Mouse (Mus musculus) heart, postnatal 0 days (tissue): ENCODE data around the gene Rps21. TPM values are rescaled to one million over a fixed set of nuclear protein-coding genes. Genes with fewer than 3 reads are reported as not detected.
"Not testable (repeated sequence)": the region's sequence is repeated elsewhere in the genome, so short reads cannot be mapped to it uniquely, and the experiment has no call there.

Experiments used
- ATAC-seq: fragments of 200-750 bp; cut with Nextera tagmentation; 2 replicates; pipeline ENCODE4 v1.8.0; 2017; ENCODE audit warnings: low read depth, moderate number of reproducible peaks, moderate library complexity; ENCODE audit not compliant: insufficient read depth
- DNase-seq: peaks from one replicate; pipeline ENCODE4 v3.0.0-alpha.2; 2016; ENCODE audit warnings: low spot score
- H3K27ac ChIP-seq: fragments of 300-500 bp; sonication (generic); 2 replicates; pipeline ENCODE4 v1.5.1; 2014; ENCODE audit warnings: low read depth, mild to moderate bottlenecking
- H3K27me3 ChIP-seq: fragments of 300-500 bp; sonication (generic); 2 replicates; pipeline ENCODE4 v1.6.1; 2014; ENCODE audit warnings: low read length, mixed read lengths; ENCODE audit not compliant: control insufficient read depth, insufficient read depth
- H3K36me3 ChIP-seq: fragments of 300-500 bp; sonication (generic); replicated peaks from 2 replicates; pipeline ENCODE4 v1.6.1; 2014; ENCODE audit warnings: low read length, mixed read lengths; ENCODE audit not compliant: control insufficient read depth, insufficient read depth
- H3K4me1 ChIP-seq: fragments of 300-500 bp; sonication (generic); 2 replicates; pipeline ENCODE4 v1.6.1; 2014; ENCODE audit warnings: antibody characterized with exemption; ENCODE audit not compliant: control insufficient read depth, insufficient read depth
- H3K4me2 ChIP-seq: fragments of 300-500 bp; sonication (generic); 2 replicates; pipeline ENCODE4 v1.6.1; 2014; ENCODE audit warnings: low read depth, mild to moderate bottlenecking, low read length, moderate library complexity
- H3K4me3 ChIP-seq: fragments of 300-500 bp; sonication (generic); 2 replicates; pipeline ENCODE4 v1.5.1; 2014; ENCODE audit warnings: low read depth, low read length
- H3K9ac ChIP-seq: fragments of 300-500 bp; sonication (generic); replicated peaks from 2 replicates; pipeline ENCODE4 v1.6.1; 2014; ENCODE audit warnings: low read depth, low read length, mixed read lengths
- H3K9me3 ChIP-seq: fragments of 300-500 bp; sonication (generic); replicated peaks from 2 replicates; pipeline ENCODE4 v1.6.1; 2016; ENCODE audit warnings: low read length; ENCODE audit not compliant: control insufficient read depth
- CTCF ChIP-seq: IDR thresholded peaks from 2 replicates; pipeline ENCODE4 v1.5.1; 2016; ENCODE audit warnings: antibody characterized with exemption, control low read depth, low read depth
- EP300 ChIP-seq: IDR thresholded peaks from 2 replicates; pipeline ENCODE4 v1.6.1; 2016; ENCODE audit warnings: antibody characterized with exemption, low read depth
- WGBS: fragments of 180-500 bp; shearing (Covaris S2); extraction: QIAGEN DNeasy Blood & Tissue Kit; methylation state at CpG from one replicate; pipeline ENCODE4 v1.1.7; 2014; 5-methylcytosine and 5-hydroxymethylcytosine counted together
- polyA plus RNA-seq: library from polyadenylated mRNA; unstranded; fragments of >200 nt; fragmentation: Nextera tagmentation; extraction: Ambion mirVana; gene quantifications from 2 replicates; pipeline ENCODE4 v1.2.1, GENCODE M21; 2015
- total RNA-seq: library from RNA; depleted of rRNA; stranded (reverse); fragments of >200 nt; gene quantifications from 2 replicates; pipeline ENCODE4 v1.2.3, GENCODE M21; 2014; ENCODE audit warnings: low replicate concordance

Rps21 gene
- total and polyA plus RNA-seq, 2 experiments from 2014 or later: 356 to 957 TPM

DNA sequence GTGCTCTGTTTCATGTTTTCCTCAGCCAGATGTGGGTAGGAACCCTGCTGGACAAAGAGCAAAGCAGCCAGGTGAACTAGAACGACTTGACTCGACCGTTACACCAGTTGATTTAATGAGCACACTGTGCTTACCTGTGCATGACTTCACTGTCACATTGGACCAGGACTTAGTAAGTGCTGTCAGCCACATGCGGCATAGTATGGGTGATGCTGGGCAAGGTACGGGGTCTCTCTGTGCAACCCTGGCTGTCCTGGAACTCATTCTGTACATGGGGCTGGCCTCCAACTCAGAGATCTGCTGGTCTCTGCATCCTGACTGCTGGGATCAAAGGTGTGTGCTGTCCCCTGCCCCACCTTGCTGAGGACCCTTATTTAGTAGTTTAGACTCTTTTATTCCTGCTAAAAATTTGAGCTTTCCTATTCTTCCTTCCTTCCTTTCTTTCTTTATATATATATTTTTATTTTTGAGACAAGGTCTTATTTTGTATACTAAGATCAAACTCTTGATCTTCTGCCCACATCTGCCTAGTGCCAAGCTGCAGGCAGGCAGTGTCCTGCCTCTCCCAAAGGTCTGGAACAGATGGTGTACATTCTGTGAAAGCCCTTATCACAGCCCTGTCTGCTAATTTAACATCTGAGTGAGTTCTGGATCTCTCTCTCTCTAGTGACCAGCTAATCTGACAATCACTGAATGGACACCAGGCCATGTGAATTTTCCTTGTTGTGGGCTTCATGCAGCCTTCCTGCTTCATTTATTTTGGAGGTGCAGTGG, 2.6 kb upstream of the Rps21 start:
- no peak overlapping the region for H3K27ac ChIP-seq

GRCm38 (mm10) chr2:180255701-180256100, 1.5 kb upstream of the Rps21 start:
- ATAC-seq: no peak
- WGBS: 84% methylated on average over 9 of the region's 9 CpGs
- Histone ChIP-seq H3K27ac (peak overlapping the region; percentile 89; the same call in 1 of the 2 replicates), H3K4me2 (peak overlapping the region; percentile 79; the same call in 1 of the 2 replicates), H3K9me3 (no peaks in the 10 kb centered on the region), H3K36me3 (peaks cover 19% of the 10 kb centered on the region), H3K4me1 (peaks cover 14% of the 10 kb centered on the region; the same call in 1 of the 2 replicates), H3K4me3 (no peak overlapping the region), H3K9ac (no peak overlapping the region), H3K27me3 (no peaks in the 10 kb centered on the region)
- TF ChIP-seq EP300: no peak
- TF ChIP-seq CTCF: no peak
- no peak for DNase-seq

More for the DNA sequence above, 2.6 kb upstream of the Rps21 start:
- Histone ChIP-seq H3K4me1 (peaks cover 14% of the 10 kb centered on the region; the same call in 1 of the 2 replicates), H3K4me2 (no peak overlapping the region), H3K9ac (no peak overlapping the region), H3K36me3 (peaks cover 8% of the 10 kb centered on the region; the same call in 1 of the 2 replicates), H3K9me3 (no peaks in the 10 kb centered on the region), H3K27me3 (no peaks in the 10 kb centered on the region), H3K4me3 (no peak overlapping the region)
- DNase-seq (no peak), ATAC-seq (no peak)
- TF ChIP-seq CTCF: no peak
- TF ChIP-seq EP300: no peak
- 93% methylated on average over 5 of the region's 5 CpGs for WGBS

- 23% methylated on average over 26 of the region's 26 CpGs for WGBS
- H3K36me3 ChIP-seq: peaks cover 23% of the 10 kb centered on the region
Measured at GRCm38 (mm10) chr2:180256296-180257000, 729 bp upstream of the Rps21 start.

GRCm38 (mm10) chr2:180257963-180258865, 1.0 kb downstream of the Rps21 start:
- 51% methylated on average over 11 of the region's 11 CpGs for WGBS
- Histone ChIP-seq H3K4me2 (peak overlapping the region; percentile 96), H3K4me3 (peak overlapping the region; percentile 98), H3K4me1 (peaks cover 20% of the 10 kb centered on the region), H3K27me3 (no peaks in the 10 kb centered on the region), H3K27ac (peak overlapping the region; percentile 79; the same call in 1 of the 2 replicates), H3K9me3 (no peaks in the 10 kb centered on the region), H3K36me3 (peaks cover 31% of the 10 kb centered on the region), H3K9ac (peak overlapping the region; percentile 93)
- TF ChIP-seq CTCF (no peak), EP300 (no peak)
- ATAC-seq (no peak), DNase-seq (no peak)

More at GRCm38 (mm10) chr2:180256296-180257000, 729 bp upstream of the Rps21 start:
- 0 out of 2 replicates have a peak, but pooled peaks have one; percentile 12 for TF ChIP-seq EP300
- no peak for TF ChIP-seq CTCF
- Histone ChIP-seq H3K4me3 (peak overlapping the region; percentile 98), H3K4me2 (peak overlapping the region; percentile 79), H3K4me1 (peaks cover 14% of the 10 kb centered on the region; the same call in 1 of the 2 replicates), H3K27ac (peak overlapping the region; percentile 89), H3K9me3 (no peaks in the 10 kb centered on the region), H3K9ac (peak overlapping the region; percentile 38), H3K27me3 (no peaks in the 10 kb centered on the region)
- ATAC-seq (peak; percentile 32), DNase-seq (no peak)

- not testable (repeated sequence) for H3K27ac ChIP-seq, H3K9me3 ChIP-seq, DNase-seq, H3K4me3 ChIP-seq, H3K4me2 ChIP-seq, H3K27me3 ChIP-seq, ATAC-seq, H3K9ac ChIP-seq
- H3K36me3 ChIP-seq: peaks cover 35% of the 10 kb centered on the region
- peaks cover 20% of the 10 kb centered on the region for H3K4me1 ChIP-seq
- WGBS: 66% methylated on average over 10 of the region's 10 CpGs
Measured at GRCm38 (mm10) chr2:180258951-180259484, 1.8 kb downstream of the Rps21 start.

- Histone ChIP-seq H3K4me1 (peaks cover 20% of the 10 kb centered on the region), H3K36me3 (peaks cover 36% of the 10 kb centered on the region)
- WGBS: 64% methylated on average over 17 of the region's 17 CpGs
- not testable (repeated sequence) for DNase-seq, H3K9ac ChIP-seq, H3K4me3 ChIP-seq, H3K4me2 ChIP-seq, H3K27me3 ChIP-seq, ATAC-seq, H3K9me3 ChIP-seq, H3K27ac ChIP-seq
Measured at GRCm38 (mm10) chr2:180259826-180260609, 2.8 kb downstream of the Rps21 start.
